Mouse (Mus musculus): ENCODE data around the gene Rer1. TPM values are rescaled to one million over a fixed set of nuclear protein-coding genes. Genes with fewer than 3 reads are reported as not detected.

Gene Rer1
- polyA plus RNA-seq, 1 experiment from 2014 or later: 88.9 TPM

DNA sequence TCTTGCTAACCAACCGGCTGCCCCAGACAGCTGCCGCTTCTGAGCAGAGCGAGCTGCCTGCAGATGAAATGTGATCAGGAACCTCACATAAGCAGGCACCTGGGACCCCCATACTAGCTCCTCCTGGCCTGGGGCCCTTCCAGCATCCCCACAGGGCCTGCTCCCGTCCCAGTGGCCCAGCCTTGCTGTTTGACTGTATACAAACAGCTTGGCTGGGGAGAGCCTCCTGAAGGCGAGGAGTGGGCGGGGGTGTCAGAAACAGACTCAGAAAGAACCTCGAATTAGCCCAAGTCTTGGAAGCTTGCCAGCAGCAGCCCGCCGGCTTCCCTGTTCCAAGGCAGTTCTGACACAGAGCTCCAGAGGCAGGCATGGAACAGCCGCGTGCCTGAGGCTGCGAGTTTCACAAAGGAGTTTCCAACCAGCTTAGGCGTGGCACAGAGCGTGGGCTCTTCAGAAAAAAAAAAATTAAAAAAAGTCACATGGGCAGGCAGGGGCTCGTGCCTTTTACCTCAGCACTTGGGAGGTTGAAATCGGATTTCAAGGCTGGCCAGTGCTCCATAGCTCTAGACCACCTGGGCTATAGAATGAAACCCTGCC is 36.4 kb upstream of the Rer1 start:
- Histone ChIP-seq H3K4me3 (ENCODE audit: inconsistent target) (no peak overlapping the region), H3K79me2 (ENCODE audit: inconsistent target) (no peaks in the 10 kb centered on the region), H3K27ac (no peak overlapping the region), H3K36me3 (ENCODE audit: inconsistent target) (no peaks in the 10 kb centered on the region)
- WGBS (ENCODE audit: missing documents): 86% methylated on average over 16 of the region's 16 CpGs

DNA sequence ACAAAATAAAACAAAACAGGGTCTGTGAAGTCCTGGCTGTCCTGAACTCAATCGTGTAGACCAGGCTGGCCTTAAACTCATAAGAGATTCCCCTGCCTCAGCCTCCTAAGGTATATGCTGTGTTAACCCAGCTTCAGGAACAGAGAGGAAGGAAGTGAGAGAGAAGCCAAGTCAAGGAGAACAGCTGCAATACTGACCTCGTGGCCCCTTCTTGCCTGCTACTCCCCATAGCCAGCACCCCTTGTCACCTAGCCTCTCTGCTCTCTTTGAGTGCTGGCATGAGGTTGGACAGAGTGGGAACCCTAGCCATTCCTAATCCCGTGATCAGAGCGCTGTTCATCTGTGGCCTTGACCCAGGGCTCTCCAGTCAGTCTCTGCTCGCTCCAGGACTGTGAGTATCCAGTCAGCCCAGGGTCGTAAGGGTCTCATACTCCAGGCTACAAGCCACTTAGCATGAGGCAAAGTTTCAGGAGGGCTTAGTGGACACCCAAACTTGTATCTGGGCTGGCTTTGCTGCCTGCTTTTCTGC is 35.8 kb upstream of the Rer1 start:
- Histone ChIP-seq H3K27ac (peak overlapping the region; percentile 76), H3K36me3 (ENCODE audit: inconsistent target) (no peaks in the 10 kb centered on the region), H3K4me3 (ENCODE audit: inconsistent target) (no peak overlapping the region), H3K79me2 (ENCODE audit: inconsistent target) (no peaks in the 10 kb centered on the region)
- 87% methylated on average over 6 of the region's 6 CpGs for WGBS (ENCODE audit: missing documents)

DNA sequence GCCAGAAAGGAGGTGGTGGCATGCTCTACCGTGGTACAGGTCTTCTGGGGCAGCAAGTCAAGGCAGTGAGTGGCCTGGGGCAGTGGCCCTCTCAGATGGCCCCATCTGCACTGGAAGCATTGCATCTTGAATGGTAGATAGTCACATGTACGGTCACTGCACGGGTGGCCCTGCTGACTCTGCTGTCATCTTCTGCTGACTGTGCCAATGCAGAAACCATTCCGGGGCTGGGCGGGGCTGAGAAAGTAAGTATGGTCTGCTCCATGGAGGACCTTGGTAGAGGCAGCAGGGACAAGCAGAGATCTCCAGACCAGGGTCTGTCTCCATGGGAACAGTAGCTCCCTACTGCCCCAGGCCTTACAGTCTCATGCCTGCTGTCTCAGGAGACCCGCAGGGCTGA is 35.0 kb upstream of the Rer1 start:
- Histone ChIP-seq H3K27ac (peak overlapping the region; percentile 76), H3K79me2 (ENCODE audit: inconsistent target) (no peaks in the 10 kb centered on the region), H3K4me3 (ENCODE audit: inconsistent target) (no peak overlapping the region), H3K36me3 (ENCODE audit: inconsistent target) (no peaks in the 10 kb centered on the region)
- WGBS (ENCODE audit: missing documents): 83% methylated on average over 6 of the region's 6 CpGs

DNA sequence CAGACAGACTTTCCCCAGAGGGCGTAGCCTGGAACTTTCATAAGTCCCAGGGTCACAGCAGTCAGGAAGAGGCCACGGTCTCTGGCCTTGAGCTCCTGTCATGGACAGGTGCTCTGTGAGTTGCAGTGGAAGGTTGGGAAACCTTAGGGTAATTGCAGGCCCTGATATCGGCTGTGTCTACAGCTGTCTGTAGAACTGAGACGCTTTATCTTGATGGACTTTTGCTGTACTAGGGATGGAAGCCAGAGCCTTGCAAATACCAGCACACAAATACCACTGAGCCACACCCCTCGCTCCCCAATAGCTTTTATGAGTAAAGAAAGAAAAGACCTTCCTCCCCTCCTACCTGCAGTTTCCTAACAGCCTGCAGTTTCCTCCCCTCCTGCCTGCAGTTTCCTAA is 34.4 kb upstream of the Rer1 start:
- Histone ChIP-seq H3K4me3 (ENCODE audit: inconsistent target) (no peak overlapping the region), H3K27ac (peak overlapping the region; percentile 76), H3K79me2 (ENCODE audit: inconsistent target) (no peaks in the 10 kb centered on the region), H3K36me3 (ENCODE audit: inconsistent target) (no peaks in the 10 kb centered on the region)
- WGBS (ENCODE audit: missing documents): 94% methylated on average over 5 of the region's 5 CpGs

DNA sequence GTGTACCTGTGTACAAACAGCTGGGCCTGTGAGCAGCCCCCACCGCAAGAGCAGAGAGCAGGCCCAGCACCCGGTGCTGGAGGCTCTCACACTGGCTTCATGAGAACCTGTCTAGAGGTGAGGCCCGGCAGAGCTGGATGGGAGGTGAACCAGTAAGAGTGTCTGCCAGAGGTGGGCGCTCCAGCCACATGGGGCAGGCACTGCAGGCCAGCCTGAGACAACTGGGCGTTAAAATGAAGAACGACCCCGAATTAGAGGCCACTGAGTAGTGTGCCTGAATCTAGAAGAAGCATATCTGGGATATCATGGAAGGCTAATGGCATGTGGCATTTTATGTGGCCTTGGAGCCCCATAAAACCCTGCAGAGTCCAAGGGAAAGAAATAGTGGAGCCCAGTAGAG is 33.9 kb upstream of the Rer1 start:
- H3K79me2 ChIP-seq (ENCODE audit: inconsistent target): no peaks in the 10 kb centered on the region
- no peak overlapping the region for H3K4me3 ChIP-seq (ENCODE audit: inconsistent target)
- no peaks in the 10 kb centered on the region for H3K36me3 ChIP-seq (ENCODE audit: inconsistent target)
- H3K27ac ChIP-seq: no peak overlapping the region
- WGBS (ENCODE audit: missing documents): 90% methylated on average over 7 of the region's 7 CpGs

DNA sequence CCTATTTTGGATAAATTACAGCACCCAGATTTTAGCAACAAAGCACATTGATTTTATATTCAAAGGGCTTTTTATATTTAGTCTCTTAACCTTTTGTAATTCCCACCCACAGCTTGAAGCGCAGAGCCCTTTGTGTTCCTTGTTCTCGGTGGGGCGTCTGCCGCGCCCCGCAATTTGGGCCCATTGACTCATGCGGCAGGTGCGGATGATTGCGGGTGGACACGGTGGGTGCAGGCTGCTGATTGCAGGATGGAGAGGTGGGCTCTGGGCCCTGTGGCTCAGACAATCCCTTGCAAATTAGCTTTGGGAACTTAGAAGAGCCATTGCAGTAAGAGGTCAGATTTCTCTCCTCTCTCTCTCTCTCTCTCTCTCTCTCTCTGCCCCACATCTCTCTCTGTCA is 32.1 kb upstream of the Rer1 start:
- Histone ChIP-seq H3K27ac (no peak overlapping the region), H3K4me3 (ENCODE audit: inconsistent target) (no peak overlapping the region), H3K36me3 (ENCODE audit: inconsistent target) (no peaks in the 10 kb centered on the region), H3K79me2 (ENCODE audit: inconsistent target) (no peaks in the 10 kb centered on the region)
- WGBS (ENCODE audit: missing documents): 94% methylated on average over 10 of the region's 10 CpGs

DNA sequence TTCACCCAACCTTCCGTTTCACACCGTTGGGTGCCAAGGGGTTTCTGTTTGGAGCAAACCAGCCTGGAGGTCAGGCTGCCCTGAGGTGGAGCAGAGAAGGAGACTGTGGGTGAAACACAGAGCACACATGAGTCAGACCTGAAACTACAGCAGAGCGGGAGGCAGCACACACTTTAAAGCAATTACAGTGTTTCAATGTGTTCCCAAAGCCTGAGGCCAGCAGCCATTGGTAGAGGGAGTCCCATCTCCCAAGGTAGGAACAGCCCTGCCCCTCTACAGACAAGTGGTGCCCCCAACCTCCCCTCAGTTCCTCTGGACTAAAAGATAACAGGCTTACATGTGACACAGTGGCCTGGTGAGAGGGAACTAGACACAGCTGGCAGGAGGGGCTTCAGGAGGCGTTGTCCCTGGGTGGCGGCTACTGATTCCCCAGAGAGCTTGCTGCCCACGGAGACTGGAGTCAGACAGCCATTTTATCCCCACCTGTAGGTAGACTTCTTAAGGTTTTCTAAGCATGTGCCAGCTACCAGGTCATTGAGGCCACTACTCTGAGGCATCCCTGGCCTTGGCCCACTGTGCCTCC is 31.3 kb upstream of the Rer1 start:
- H3K27ac ChIP-seq: no peak overlapping the region
- WGBS (ENCODE audit: missing documents): 69% methylated on average over 6 of the region's 6 CpGs

DNA sequence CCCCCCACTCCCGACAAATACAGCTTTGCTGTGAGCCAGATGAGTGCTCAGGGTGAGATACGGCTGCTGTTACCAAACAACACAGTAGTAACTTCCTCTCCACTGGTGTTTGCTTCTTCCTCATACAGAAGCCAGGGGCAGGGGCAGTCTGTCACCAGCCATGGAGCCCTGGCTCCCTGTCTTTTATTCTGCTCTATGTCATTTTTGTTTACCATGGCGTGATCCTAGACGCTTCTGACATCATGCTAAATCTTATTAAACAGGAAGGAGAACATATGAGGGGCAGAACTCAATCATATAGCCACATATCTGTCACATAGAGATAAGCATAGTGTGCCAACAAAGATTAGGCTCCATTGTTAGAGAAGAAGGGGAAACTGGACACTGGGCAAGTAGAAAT is 30.4 kb upstream of the Rer1 start:
- WGBS (ENCODE audit: missing documents): 31% methylated on average over 4 of the region's 4 CpGs
- Histone ChIP-seq H3K79me2 (ENCODE audit: inconsistent target) (no peaks in the 10 kb centered on the region), H3K27ac (0 out of 2 replicates have a peak overlapping the region, but pooled peaks have one; percentile 2), H3K4me3 (ENCODE audit: inconsistent target) (no peak overlapping the region), H3K36me3 (ENCODE audit: inconsistent target) (no peaks in the 10 kb centered on the region)

More for the DNA sequence above, 31.3 kb upstream of the Rer1 start:
- Histone ChIP-seq H3K79me2 (ENCODE audit: inconsistent target) (no peaks in the 10 kb centered on the region), H3K4me3 (ENCODE audit: inconsistent target) (no peak overlapping the region), H3K36me3 (ENCODE audit: inconsistent target) (no peaks in the 10 kb centered on the region)

DNA sequence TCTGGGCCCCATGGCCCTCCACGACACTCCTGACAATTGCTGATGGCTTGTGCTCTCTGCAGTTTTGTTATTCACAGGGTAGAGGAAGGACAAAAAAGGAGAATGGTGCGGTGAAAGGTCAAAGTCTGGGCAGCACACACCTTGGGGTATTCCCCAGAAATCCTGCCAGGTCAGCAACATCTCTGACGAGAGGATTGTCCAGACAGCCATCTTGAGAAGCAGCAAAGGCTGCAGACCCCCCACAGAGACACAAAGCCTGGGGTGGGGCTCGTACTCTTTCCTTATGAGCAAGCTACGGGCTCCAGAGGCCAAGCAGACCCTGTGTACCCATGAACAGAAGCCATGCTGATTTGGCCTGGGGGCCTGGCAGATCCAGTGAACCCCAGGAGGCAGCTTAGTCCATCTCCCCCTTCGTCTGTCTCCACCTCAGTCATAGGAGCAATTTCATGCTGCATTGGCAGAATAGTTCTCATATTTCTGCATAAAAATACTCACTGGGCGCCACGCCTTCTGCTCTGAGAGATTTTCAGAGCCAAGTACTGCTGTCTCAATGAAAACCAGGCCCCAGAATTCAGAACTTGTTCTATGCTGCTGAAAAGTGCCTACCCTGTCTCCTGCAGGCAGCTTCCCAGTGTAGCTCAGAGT is 27.7 kb upstream of the Rer1 start:
- WGBS (ENCODE audit: missing documents): 95% methylated on average over 8 of the region's 8 CpGs
- no peak overlapping the region for H3K4me3 ChIP-seq (ENCODE audit: inconsistent target)
- H3K79me2 ChIP-seq (ENCODE audit: inconsistent target): no peaks in the 10 kb centered on the region
- no peak overlapping the region for H3K27ac ChIP-seq
- no peaks in the 10 kb centered on the region for H3K36me3 ChIP-seq (ENCODE audit: inconsistent target)

DNA sequence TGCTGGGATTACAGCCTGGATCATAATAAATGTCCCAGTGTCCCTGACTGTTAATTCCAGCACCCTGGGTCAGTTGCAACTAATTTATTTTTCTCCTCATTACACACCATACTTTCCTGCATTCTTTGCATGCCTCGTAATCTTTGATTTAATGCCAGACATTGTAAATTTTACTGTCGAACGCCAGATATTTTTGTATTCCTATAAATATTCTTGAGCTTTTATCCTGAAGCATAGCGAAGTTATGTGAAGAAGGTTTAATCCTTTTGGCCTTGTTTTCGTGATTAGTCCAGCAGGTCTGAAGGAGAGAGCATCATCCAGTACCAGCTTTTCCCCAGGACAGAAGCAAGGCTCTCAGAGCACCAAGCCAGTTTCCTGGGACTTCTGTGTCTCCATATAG is 23.3 kb upstream of the Rer1 start:
- WGBS (ENCODE audit: missing documents): 95% methylated on average over 5 of the region's 5 CpGs

DNA sequence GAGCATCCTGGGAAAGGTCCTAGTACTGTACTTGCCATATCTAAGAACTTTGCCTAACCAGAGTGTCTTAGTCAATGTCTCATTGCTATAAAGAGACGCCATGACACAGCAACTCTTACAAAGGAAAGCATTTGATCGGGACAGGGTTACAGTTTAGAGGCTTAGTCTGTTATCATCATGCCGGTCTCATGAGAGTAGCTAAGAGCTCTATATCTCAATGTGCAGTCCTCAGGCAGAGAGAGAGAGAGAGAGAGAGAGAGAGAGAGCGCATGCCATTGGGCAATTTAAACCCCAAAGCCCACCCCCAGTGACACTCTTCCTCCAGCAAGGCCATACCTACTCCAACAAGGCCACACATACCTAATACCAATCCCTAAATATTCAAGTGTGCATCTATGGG is 21.7 kb upstream of the Rer1 start:
- Histone ChIP-seq H3K36me3 (ENCODE audit: inconsistent target) (no peaks in the 10 kb centered on the region), H3K27ac (no peak overlapping the region), H3K79me2 (ENCODE audit: inconsistent target) (no peaks in the 10 kb centered on the region), H3K4me3 (ENCODE audit: inconsistent target) (no peak overlapping the region)
- WGBS (ENCODE audit: missing documents): 94% methylated on average over 4 of the region's 4 CpGs

More for the DNA sequence above, 23.3 kb upstream of the Rer1 start:
- Histone ChIP-seq H3K36me3 (ENCODE audit: inconsistent target) (no peaks in the 10 kb centered on the region), H3K27ac (no peak overlapping the region), H3K79me2 (ENCODE audit: inconsistent target) (no peaks in the 10 kb centered on the region), H3K4me3 (ENCODE audit: inconsistent target) (no peak overlapping the region)

DNA sequence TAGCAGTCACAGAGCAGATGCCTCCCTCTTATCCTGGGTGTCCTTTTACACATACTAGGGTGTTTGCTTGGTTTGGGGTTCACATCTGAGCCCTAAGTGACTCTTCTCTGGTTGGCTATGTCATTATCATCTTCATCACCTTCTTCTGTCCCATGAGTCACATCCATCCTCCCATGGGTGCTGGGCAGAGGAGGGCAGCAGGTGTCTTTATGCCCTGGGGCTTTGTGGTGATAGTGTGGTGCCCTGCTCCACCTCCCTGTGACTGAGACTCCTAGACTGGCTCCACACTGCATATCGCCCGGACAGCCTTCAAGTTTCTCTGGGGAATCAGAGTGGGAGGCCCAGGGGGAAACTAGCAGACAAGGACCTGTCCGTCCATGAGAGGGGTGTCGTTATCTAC is 12.4 kb upstream of the Rer1 start:
- no peaks in the 10 kb centered on the region for H3K79me2 ChIP-seq (ENCODE audit: inconsistent target)
- H3K36me3 ChIP-seq (ENCODE audit: inconsistent target): no peaks in the 10 kb centered on the region
- 97% methylated on average over 4 of the region's 4 CpGs for WGBS (ENCODE audit: missing documents)

DNA sequence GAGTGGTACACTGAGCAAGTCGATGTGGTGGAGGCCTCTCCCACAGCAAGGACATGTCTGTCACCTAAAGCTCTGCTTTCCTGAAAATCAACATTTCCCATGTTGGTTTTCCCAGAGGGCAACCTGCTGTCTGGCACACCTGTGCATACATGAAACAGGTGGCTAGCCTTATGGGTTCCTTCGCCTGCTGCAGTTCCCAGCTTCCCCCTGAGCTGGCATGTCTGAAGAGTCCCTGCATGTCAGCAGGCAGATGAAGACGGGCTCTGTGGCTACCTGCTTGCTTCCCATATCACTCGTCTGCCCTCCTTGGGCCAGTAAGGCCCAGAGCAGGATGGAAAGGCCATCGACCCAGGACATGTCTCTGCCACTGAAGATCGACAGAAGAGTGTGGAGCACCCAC is 11.3 kb upstream of the Rer1 start:
- Histone ChIP-seq H3K4me3 (ENCODE audit: inconsistent target) (no peak overlapping the region), H3K79me2 (ENCODE audit: inconsistent target) (no peaks in the 10 kb centered on the region), H3K36me3 (ENCODE audit: inconsistent target) (no peaks in the 10 kb centered on the region), H3K27ac (no peak overlapping the region)
- WGBS (ENCODE audit: missing documents): 96% methylated on average over 6 of the region's 6 CpGs

More for the DNA sequence above, 12.4 kb upstream of the Rer1 start:
- no peak overlapping the region for H3K27ac ChIP-seq
- H3K4me3 ChIP-seq (ENCODE audit: inconsistent target): no peak overlapping the region

DNA sequence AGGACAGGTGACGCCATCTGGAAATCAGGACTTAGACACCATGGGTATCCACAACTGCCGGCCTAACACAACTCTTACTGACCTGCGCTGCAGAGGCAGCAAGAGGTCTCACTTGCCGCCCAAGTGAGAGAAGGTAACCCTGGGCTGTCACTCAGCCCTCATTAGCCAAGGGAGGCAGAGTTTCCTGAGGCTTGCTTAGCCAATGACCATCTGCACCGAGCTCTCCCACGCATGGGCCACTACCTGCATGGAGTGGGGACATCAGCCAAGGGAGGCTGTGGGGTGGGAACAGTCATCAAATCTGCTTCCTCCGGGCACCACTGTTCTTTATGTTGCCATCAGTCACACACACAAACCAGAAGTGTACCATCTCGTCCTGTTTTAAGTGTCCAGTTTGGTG is 9.8 kb upstream of the Rer1 start:
- WGBS (ENCODE audit: missing documents): 89% methylated on average over 8 of the region's 8 CpGs
- H3K36me3 ChIP-seq (ENCODE audit: inconsistent target): no peaks in the 10 kb centered on the region
- H3K4me3 ChIP-seq (ENCODE audit: inconsistent target): no peak overlapping the region
- H3K79me2 ChIP-seq (ENCODE audit: inconsistent target): no peaks in the 10 kb centered on the region
- no peak overlapping the region for H3K27ac ChIP-seq

DNA sequence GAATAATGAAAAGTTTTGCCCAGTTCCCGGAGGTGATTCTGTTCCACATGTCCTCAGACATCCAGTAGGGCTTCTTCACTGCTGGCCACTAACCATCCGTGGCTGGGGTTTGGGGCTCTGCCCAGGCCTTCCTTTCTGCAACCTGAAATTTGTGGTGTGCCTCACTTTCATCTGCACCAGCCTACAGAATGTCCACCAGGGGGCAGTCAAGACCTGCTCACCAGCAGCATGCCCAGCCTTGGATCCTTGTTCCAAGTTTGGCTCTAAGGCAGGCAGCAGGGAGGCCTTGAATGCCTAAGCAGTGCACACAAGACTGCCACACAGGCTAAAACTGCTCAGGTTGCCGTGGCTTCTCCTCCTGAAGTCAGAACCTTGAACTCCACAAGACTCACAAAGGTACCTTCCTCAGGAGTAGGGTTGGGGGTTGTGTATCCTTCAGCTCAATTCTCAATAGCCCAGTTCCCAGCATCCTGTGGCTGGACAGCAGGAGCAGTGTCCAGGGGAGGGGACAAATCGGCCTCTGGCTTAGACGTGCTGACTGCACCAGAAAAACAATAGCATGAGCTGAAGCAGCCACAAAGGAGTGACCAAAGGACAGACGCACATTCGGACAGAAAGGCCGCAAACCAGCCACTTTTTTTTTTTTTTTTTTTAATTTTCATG is 9.2 kb upstream of the Rer1 start:
- Histone ChIP-seq H3K27ac (no peak overlapping the region), H3K36me3 (ENCODE audit: inconsistent target) (no peaks in the 10 kb centered on the region), H3K4me3 (ENCODE audit: inconsistent target) (no peak overlapping the region), H3K79me2 (ENCODE audit: inconsistent target) (no peaks in the 10 kb centered on the region)
- WGBS (ENCODE audit: missing documents): 53% methylated on average over 8 of the region's 8 CpGs
